Mouse (Mus musculus) midbrain, embryonic 16.5 days (tissue): ENCODE results near the gene Gm9970. TPM values are rescaled to one million over a fixed set of nuclear protein-coding genes. Genes with fewer than 3 reads are reported as not detected.

Source experiments
- ATAC-seq: fragments of 200-750 bp; cut with Nextera tagmentation; 2 replicates; pipeline ENCODE4 v1.8.0; 2017; ENCODE audit warnings: moderate TSS enrichment
- H3K27ac ChIP-seq: fragments of 300-500 bp; sonication (generic); 2 replicates; pipeline ENCODE4 v1.5.1; 2014; ENCODE audit warnings: mild to moderate bottlenecking, low read length, mixed read lengths
- H3K27me3 ChIP-seq: fragments of 300-500 bp; sonication (generic); 2 replicates; pipeline ENCODE4 v1.6.1; 2014; ENCODE audit warnings: low read depth, low read length, mixed read lengths; ENCODE audit not compliant: control insufficient read depth, insufficient read depth
- H3K36me3 ChIP-seq: fragments of 300-500 bp; sonication (generic); 2 replicates; pipeline ENCODE4 v1.6.1; 2014; ENCODE audit warnings: mild to moderate bottlenecking, low read length, moderate library complexity, mixed read lengths; ENCODE audit not compliant: control insufficient read depth, insufficient read depth
- H3K4me1 ChIP-seq: fragments of 300-500 bp; sonication (generic); 2 replicates; pipeline ENCODE4 v1.6.1; 2014; ENCODE audit warnings: mild to moderate bottlenecking, low read length, mixed read lengths; ENCODE audit not compliant: control insufficient read depth, insufficient read depth
- H3K4me2 ChIP-seq: fragments of 300-500 bp; sonication (generic); 2 replicates; pipeline ENCODE4 v1.6.1; 2014; ENCODE audit warnings: mild to moderate bottlenecking, low read length, mixed read lengths
- H3K4me3 ChIP-seq: fragments of 300-500 bp; sonication (generic); 2 replicates; pipeline ENCODE4 v1.5.1; 2014; ENCODE audit warnings: low read depth, mild to moderate bottlenecking, low read length, moderate library complexity, mixed read lengths
- H3K9ac ChIP-seq: fragments of 300-500 bp; sonication (generic); 2 replicates; pipeline ENCODE4 v1.6.1; 2014; ENCODE audit warnings: low read depth, low read length, mixed read lengths
- H3K9me3 ChIP-seq: fragments of 300-500 bp; sonication (generic); replicated peaks from 2 replicates; pipeline ENCODE4 v1.6.1; 2014; ENCODE audit warnings: mild to moderate bottlenecking, low read length, mixed read lengths; ENCODE audit not compliant: control insufficient read depth, poor library complexity, severe bottlenecking
- WGBS: fragments of 180-500 bp; shearing (Covaris S2); extraction: QIAGEN DNeasy Blood & Tissue Kit; methylation state at CpG from one replicate; pipeline ENCODE4 v1.1.7; 2014; 5-methylcytosine and 5-hydroxymethylcytosine counted together
- polyA plus RNA-seq: library from polyadenylated mRNA; unstranded; fragments of >200 nt; fragmentation: Nextera tagmentation; extraction: Ambion mirVana; gene quantifications from 2 replicates; pipeline ENCODE4 v1.2.1, GENCODE M21; 2015

Gm9970 gene
- polyA plus RNA-seq: 0.62 and 0.71 TPM in 2 replicates

DNA sequence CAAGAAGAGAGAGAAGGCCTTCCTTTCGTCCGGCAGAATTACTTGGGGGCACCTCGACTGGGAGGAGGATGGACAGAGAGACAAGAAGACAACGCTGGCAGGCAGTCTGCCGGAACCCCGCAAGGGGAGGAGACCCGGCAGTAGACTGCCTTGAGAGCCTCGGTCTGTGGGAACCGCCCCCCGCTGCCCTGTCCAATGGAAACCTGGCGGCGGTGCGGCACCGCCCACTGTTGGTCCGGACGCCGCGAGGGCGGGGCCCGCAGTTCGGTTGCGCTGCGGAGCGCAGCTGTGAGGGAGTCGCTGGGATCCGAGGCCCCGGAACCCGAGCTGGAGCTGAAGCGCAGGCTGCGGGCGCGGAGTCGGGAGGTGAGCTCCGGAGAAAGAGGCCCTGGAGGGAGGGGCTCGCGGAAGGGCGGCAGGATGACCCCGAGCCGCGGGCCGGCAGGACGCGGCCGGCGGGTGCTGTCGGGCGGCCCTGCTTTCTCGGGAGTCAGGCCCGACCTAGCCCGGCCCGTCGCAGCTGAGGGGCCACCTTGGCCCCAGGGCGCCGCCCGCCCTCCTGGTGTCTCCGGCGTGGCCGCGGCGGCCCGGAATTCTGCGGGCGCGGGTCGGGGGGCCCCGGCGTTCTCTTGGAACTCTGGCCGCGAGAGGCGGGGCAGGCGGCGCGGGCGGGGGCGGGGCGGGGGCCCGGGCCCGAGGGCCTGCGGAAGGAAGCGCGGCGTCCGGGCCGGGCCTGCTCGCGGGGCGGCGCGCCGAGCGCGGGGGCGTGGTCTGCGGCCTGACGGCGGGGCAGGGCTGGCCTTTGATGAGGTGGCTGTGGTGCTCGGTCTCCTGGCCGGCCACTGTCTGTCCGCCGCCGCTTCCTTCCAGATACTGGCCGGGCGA, at the start of gene Gm9970, which contains the start of gene Nrbp1:
Gm9970 (minus strand) TSS at position 596 of the 885 bp plus-strand sequence.
Nrbp1 (plus strand) TSS at position 228 of the 885 bp plus-strand sequence.
- H3K9me3 ChIP-seq: no peaks in the 10 kb centered on the region; the same call in 1 of the 2 replicates
- ATAC-seq: peak; percentile 99
- H3K9ac ChIP-seq: peak within 1 kb of the TSS; percentile 93
- H3K4me2 ChIP-seq: peak within 1 kb of the TSS; percentile 80
- peak within 1 kb of the TSS; percentile 97 for H3K27ac ChIP-seq
- H3K4me1 ChIP-seq: peaks cover 8% of the 10 kb centered on the region
- H3K27me3 ChIP-seq: no peaks in the 10 kb centered on the region
- 0% methylated on average over 66 of the region's 103 CpGs for WGBS
- H3K36me3 ChIP-seq: peaks cover 21% of the 10 kb centered on the region
- peak within 1 kb of the TSS; percentile 92 for H3K4me3 ChIP-seq

DNA sequence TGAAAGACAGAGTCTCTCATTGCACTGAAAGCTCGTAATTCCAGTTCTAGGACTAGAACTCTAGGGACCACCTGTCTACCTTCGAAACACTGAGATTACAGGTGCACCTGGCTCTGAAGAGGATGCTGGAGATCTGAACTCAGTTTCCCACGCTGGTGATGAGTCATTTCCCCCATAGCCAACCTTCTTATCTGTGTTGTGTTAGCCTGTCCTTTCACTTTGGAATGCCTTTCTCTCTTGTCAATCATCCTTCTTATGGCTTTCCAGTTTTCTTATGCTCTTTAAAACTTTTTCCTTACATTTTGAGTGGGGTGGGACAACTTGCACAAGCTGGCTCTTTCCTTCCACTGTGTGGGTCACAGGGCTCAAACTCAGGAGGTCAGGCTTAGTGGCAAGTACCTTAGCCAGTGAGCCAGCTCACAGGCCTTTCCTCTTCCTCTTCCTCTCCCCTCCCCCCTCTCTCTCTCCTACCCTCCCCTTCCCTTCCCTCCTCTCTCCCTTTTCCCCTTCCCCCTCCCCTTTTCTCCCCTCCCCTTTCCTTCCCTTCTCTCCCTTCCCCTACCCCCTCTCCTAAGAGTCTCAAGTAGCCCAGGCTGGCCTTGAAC, 48.7 kb upstream of the Gm9970 start:
- H3K36me3 ChIP-seq: peaks cover 16% of the 10 kb centered on the region
- no peak overlapping the region for H3K9ac ChIP-seq
- no peak overlapping the region for H3K27ac ChIP-seq
- H3K9me3 ChIP-seq: no peaks in the 10 kb centered on the region
- peak overlapping the region; percentile 93 for H3K4me2 ChIP-seq
- WGBS: 86% methylated on average over 3 of the region's 3 CpGs
- H3K4me1 ChIP-seq: peaks cover 25% of the 10 kb centered on the region
- no peak overlapping the region for H3K4me3 ChIP-seq
- ATAC-seq: no peak
- no peaks in the 10 kb centered on the region for H3K27me3 ChIP-seq

DNA sequence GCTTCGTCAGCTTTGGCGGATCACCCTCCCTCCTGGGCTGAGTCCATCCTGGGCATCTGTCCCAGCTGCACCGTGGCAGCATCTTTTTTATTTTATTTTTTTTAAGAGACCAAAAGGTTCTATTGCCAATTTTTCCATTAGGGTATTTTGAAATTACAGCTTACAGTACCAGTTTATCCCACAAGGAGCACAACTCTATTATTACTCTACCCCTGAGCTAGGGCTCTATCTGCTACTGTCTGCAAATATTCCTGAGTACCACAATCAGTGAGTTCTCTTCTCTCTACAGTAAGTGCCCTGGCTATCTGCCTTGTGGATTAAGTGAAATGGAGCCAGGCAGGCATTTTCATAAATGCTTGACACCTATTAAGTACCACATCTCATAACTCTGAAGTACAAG, 47.6 kb upstream of the Gm9970 start:
- no peaks in the 10 kb centered on the region for H3K9me3 ChIP-seq
- WGBS: 70% methylated on average over 3 of the region's 3 CpGs

DNA sequence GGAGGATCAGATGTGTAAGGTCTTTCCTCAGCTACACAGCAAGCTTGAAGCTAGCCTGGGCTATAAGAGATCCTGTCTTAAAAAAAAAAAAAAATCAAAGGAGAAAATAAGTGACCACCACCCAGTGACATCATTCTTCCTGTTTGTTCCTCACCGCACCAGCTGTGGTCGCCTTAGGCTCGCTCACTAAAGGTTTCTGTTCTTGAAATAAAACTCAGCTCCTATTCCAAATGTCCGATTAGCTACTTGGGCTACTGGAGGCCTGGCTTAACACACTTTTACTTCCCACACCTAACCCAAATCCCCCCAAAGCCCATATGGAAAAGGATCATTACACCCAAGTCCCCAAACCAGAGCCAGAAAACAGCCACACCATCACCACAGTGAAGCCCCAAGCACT, 47.2 kb upstream of the Gm9970 start:
- no peak overlapping the region for H3K27ac ChIP-seq
- ATAC-seq: no peak
- peaks cover 25% of the 10 kb centered on the region for H3K36me3 ChIP-seq
- 85% methylated on average over 4 of the region's 4 CpGs for WGBS
- no peak overlapping the region for H3K9ac ChIP-seq
- peaks cover 14% of the 10 kb centered on the region for H3K4me1 ChIP-seq
- no peak overlapping the region for H3K4me3 ChIP-seq
- H3K27me3 ChIP-seq: no peaks in the 10 kb centered on the region
- H3K4me2 ChIP-seq: no peak overlapping the region
- no peaks in the 10 kb centered on the region for H3K9me3 ChIP-seq

More for the DNA sequence above, 47.6 kb upstream of the Gm9970 start:
- no peak overlapping the region for H3K9ac ChIP-seq
- H3K27ac ChIP-seq: no peak overlapping the region
- peaks cover 14% of the 10 kb centered on the region for H3K4me1 ChIP-seq
- peaks cover 21% of the 10 kb centered on the region for H3K36me3 ChIP-seq
- no peak for ATAC-seq
- H3K27me3 ChIP-seq: no peaks in the 10 kb centered on the region
- no peak overlapping the region for H3K4me3 ChIP-seq
- H3K4me2 ChIP-seq: no peak overlapping the region

DNA sequence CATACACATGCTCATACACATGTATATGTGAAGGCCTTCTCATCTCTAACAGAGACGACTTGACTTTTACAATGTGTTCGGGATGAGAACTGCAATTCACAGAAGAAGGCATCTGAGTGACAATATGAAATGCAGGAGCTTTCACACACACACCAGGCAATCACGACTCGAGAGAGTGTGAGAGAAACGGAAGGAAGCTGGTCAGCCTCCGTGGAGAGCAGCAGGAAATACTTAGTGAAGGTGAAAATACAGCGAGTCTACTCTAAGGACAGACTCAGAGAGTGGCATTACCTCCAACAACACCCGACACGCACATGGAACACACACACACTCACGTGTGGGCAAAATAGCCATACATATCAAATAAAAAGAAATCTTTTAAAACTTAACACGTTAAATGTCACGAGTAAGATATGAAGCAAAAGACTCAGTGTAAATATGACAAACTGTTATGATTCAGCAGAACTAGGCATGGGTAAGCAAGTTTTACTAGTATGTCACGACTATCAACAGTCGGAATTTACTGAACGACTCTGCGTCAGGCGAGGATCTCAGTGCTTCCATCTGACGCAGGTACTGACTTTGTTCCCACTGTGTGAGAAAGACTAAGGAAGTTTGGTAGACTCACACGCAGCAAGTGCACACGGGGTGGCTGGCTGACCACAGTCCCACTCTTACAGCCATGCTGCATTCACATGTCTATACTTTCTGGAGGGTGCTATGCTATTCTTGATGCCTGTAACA, 38.4 kb upstream of the Gm9970 start:
- no peaks in the 10 kb centered on the region for H3K4me1 ChIP-seq
- no peak overlapping the region for H3K4me2 ChIP-seq
- no peaks in the 10 kb centered on the region for H3K9me3 ChIP-seq
- no peak overlapping the region for H3K9ac ChIP-seq
- no peak for ATAC-seq
- H3K36me3 ChIP-seq: peaks cover 44% of the 10 kb centered on the region
- no peak overlapping the region for H3K4me3 ChIP-seq
- H3K27me3 ChIP-seq: no peaks in the 10 kb centered on the region
- 87% methylated on average over 20 of the region's 20 CpGs for WGBS
- no peak overlapping the region for H3K27ac ChIP-seq

DNA sequence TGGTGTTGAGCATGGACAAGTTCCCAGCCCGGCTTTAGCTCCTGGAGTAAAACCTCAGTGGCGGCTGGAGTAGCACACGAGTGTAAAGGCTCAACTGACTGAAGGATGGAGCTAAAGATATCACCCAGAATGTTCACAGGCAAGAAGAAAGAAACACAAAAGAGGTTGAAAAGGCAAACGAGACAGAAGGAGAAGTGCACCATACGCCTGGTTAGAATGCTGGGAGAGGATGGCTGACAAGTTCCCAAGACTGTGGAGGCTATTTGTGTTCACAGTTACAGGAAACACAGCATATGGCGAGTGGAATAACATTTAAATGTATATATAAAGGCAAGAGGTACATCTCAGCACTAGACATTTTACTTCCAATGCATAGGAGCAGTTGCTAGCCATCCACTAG, 32.0 kb upstream of the Gm9970 start:
- WGBS: 87% methylated on average over 6 of the region's 6 CpGs

DNA sequence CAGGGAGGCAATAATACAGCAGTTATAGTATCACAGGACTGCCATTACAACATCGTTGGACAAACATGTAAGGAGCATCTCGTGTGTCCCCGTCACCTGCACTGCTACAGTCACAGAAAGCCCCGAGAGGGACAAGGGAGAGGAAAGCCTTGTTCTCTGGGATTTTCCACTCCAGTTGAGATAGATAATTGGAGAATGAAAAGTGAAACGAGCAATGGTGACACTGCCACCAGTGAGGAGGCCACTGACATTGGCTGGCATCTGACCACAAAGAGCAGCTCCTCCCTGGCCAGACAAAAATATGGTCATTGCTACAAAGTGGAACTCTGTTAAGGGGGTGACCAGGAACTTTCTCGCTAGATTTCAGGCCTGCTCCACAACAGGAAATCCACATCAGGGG, 26.7 kb upstream of the Gm9970 start:
- no peak for ATAC-seq
- no peaks in the 10 kb centered on the region for H3K4me1 ChIP-seq
- no peaks in the 10 kb centered on the region for H3K9me3 ChIP-seq
- 57% methylated on average over 6 of the region's 6 CpGs for WGBS
- H3K4me2 ChIP-seq: no peak overlapping the region
- peaks cover 57% of the 10 kb centered on the region for H3K36me3 ChIP-seq
- no peaks in the 10 kb centered on the region for H3K27me3 ChIP-seq
- H3K4me3 ChIP-seq: no peak overlapping the region
- no peak overlapping the region for H3K9ac ChIP-seq
- H3K27ac ChIP-seq: no peak overlapping the region

More for the DNA sequence above, 32.0 kb upstream of the Gm9970 start:
- Histone ChIP-seq H3K36me3 (peaks cover 36% of the 10 kb centered on the region), H3K9me3 (no peaks in the 10 kb centered on the region), H3K4me3 (no peak overlapping the region), H3K9ac (no peak overlapping the region), H3K4me2 (no peak overlapping the region), H3K27ac (no peak overlapping the region), H3K4me1 (no peaks in the 10 kb centered on the region), H3K27me3 (no peaks in the 10 kb centered on the region)
- ATAC-seq: no peak

DNA sequence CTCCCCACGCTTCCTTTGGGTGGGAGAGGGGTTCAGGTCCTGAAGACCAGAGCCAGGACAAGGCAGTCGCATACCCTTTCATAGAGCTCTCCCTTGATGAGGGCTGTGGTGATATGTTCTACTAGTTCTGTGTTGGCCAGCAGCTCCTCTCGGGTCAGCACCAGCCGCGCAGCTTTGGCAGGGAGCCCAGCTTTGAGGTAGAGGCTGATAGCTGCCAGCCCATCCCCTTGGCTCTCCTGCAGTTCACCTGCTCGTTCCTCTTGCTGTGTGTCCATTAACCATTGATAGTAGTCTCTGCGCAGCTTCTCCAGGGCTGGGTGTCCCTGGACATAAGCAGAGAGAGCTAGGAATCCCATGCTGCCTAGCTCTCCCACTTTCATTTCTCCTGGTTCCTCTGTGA, 25.1 kb upstream of the Gm9970 start:
- no peaks in the 10 kb centered on the region for H3K4me1 ChIP-seq
- peaks cover 62% of the 10 kb centered on the region for H3K36me3 ChIP-seq
- no peak overlapping the region for H3K4me2 ChIP-seq
- no peaks in the 10 kb centered on the region for H3K27me3 ChIP-seq
- H3K9me3 ChIP-seq: no peaks in the 10 kb centered on the region
- H3K9ac ChIP-seq: no peak overlapping the region
- no peak for ATAC-seq
- H3K27ac ChIP-seq: no peak overlapping the region
- WGBS: 95% methylated on average over 7 of the region's 7 CpGs
- no peak overlapping the region for H3K4me3 ChIP-seq
